Mouse (Mus musculus) kidney, postnatal 36 days (tissue): ENCODE results near the gene Lhx1.

ENCODE experiments used
- DNase-seq, 2 experiments: peaks; one replicate each; pipeline ENCODE4 v3.0.0; 2021 to 2022; ENCODE audit warnings: mixed read lengths in 2 of 2

Lhx1 gene

GRCm38 (mm10) chr11:84526451-84526850, 1.1 kb upstream of the Lhx1 start:
- DNase-seq: no peak

DNA sequence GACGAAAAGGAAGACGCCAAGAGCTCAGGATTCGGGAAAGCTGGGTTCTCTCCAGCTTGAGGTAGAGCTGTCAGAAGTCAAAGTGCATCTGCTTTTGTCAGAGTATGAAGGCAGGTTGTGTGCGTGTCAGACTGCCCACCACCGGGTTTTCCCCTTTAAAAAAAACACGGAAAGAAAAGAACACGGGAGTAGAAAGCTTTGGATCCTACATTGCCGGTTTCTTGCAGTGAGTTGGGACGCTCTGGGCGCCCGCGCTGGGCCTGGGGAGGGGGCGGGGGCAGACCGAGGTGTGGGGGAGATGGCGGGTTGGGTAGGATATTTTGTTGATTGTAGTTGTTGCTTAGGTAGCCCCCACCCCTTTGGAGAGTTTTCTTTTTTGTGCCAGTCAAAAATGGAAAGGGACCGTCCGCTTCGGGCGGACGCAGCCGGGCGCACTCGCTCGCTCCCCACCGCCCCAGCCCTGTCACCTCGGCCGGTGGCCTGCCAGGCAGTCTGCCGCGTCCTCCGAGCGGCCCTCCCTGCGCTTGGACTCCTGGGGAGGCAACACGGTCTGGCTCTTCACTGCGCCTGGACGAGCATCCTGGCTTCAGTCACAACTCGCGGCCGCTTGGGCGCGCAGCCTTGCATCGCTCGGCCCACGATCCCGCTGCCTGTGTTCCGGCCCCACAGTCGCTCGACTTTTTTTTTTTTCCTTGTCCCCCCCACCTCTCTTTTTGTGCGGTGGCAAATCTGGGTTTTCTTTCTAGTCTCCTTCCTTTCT, 644 bp downstream of the Lhx1 start:
- DNase-seq: peak; percentile 41 to 61

- peak; percentile 33 to 57 for DNase-seq
Observed at GRCm38 (mm10) chr11:84523841-84524510, 1.4 kb downstream of the Lhx1 start.

DNA sequence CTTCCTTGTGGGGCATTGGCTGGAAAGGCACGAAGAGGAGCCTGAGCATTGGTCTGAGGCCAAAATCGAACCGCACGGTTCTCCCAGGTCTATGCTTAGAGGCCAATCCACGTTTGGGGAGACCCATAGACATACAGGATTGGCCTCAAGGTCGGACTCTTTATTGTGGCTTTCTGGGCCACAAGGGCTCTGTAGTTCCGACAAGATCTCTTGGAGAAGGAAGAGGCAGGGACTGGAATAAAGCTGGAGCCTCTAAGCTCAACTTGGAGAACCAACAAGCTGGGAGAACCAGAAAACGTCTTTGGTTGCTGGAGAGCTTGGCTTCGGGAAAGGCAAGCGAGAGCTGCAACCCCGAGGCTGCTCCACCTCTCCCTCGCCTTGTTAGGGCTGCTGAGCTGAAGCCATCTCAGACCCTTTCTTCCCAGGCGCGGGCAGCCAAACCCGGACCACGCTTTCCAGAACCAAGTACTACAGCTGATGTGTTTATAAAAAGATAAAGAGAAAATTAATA, 2.0 kb downstream of the Lhx1 start:
- peak in 1 of 2 experiments; percentile 58 for DNase-seq

DNA sequence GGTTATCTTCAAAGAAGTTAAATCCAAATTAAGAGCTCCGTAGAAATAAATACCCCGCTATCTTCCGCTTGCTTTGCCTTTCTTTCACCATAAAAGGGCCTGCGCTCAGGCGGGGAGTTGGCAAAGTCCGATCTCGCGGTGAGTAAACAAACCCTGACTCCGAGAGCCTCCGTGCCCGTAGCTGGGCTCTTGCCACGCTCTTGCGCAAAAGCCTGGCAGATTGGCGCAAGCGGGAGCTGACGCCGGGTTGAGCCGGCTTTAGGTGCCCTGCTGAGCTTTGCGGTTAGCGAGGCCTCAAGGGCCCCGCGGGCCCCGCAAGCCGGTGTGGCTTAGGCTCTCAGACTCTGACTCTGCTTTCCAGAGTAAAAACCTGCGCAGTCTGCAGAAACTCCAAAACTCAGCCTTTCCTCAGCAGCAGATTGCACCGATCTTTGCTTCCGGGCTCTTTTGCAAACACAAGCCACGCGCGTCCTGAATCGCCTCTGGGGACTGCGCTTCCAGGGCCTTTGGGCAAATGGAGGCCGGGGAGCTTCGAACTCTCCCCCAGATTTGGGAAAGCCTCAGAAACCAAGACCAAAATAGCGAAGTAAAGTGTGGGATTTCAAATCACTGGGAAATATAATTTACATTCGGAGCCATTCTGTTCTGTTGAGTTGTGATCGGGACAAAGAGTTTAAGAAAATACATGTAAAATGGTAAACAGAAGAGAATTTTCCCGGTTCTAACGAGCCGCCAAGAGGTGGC, 2.6 kb downstream of the Lhx1 start:
- peak; percentile 85 to 87 for DNase-seq

DNA sequence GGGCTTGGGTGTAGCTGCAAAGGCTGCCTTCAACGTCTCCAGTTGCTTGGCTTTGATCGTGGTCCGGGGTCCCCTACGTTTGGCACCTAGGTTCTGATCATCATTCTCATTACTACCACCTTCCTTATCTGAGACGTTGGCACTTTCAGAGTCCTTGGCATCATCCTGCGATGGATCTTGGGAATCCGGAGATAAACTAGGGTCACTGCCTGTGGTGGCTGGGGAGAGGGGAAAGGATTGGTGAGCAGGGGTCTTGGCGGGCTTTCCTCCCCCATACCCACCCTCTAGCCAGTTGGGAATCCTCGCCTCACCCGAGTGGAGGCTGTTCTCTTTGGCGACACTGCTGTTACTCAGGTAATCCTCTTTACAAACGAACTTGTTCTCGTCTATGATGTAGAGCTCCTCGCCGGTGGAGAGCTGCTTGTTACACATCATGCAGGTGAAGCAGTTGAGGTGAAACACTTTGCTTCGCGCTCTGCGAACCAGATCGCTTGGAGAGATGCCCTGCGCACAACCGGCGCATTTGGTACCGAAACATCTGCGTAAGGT, 3.5 kb downstream of the Lhx1 start:
- DNase-seq: peak in 1 of 2 experiments; percentile 30

DNA sequence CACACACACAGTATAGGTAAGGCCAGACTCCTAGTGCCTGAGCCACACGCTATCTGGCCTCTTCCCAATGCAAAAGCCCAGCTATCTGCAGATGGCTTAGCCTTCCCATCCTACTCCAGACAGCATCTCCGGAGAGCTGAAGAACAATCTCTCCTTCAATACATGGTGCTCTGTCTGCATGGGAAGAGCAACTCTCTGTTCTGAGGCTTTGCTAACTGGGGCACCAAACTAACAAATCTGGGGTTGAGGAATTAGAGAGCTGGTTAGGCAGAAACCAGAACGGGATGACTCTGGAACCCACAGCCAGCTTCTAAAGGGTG, 4.3 kb downstream of the Lhx1 start:
- no peak for DNase-seq

DNA sequence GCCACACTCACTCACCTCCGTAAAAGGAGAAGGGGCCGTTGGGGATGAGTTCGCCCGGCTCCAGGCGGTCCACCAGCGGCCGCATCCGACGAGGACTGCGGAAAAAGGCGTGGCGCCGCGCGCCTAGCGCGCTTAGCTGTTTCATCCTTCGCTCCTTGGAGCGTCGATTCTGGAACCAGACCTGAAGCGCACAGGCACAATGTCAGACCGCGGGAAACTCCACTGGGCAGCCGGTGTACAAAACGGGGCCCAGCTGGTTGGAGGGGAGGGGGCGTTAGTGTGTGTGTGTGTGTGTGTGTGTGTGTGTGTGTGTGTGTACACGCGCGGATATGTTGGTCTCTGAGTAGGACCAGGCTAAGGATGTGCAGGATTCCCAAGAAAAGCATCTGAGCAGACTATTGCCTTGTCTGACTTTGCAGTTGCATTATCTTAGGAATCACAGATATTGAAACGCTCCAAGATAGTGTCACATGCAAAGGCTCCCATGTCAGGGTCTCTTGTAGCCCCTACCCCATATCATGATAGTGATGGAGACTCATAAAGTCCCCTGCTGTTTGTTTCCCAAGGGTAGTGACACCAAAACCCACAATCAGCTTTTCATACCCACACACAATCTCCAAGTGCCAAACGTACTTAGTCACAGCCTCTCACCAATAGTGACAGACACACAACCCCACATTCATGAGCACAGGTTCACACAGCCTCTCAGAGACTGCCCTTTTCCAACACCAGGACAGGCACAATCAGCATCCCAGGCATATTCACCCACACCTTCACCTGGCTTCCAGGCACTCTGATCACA, 4.9 kb downstream of the Lhx1 start:
- DNase-seq: peak in 1 of 2 experiments; percentile 13

- DNase-seq: no peak
Observed at GRCm38 (mm10) chr11:84519576-84520268, 5.6 kb downstream of the Lhx1 start.

GRCm38 (mm10) chr11:84519036-84519435, 6.3 kb downstream of the Lhx1 start:
- DNase-seq: no peak

DNA sequence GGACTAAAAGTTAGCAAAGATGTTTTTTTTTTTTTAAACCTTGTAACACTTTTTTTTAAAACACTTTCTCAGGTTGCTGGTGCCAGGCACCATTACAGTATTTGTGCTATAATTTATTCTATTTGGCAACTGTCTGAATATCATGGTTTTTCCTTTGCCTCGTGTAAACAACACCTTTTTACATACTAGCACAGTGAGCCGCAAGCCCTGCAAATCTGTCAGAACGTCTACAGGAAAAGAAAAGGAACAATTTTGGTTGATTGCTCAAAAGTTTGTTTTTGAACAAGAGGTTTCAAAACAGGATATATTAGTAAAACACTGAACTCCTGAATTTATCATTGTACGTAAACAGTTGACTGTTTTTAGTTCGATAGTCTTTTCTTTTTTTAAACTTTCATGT, 7.1 kb downstream of the Lhx1 start:
- no peak for DNase-seq

GRCm38 (mm10) chr11:84517431-84517830, 7.9 kb downstream of the Lhx1 start:
- no peak for DNase-seq

GRCm38 (mm10) chr11:84516501-84517240, 8.7 kb downstream of the Lhx1 start:
- DNase-seq: no peak

DNA sequence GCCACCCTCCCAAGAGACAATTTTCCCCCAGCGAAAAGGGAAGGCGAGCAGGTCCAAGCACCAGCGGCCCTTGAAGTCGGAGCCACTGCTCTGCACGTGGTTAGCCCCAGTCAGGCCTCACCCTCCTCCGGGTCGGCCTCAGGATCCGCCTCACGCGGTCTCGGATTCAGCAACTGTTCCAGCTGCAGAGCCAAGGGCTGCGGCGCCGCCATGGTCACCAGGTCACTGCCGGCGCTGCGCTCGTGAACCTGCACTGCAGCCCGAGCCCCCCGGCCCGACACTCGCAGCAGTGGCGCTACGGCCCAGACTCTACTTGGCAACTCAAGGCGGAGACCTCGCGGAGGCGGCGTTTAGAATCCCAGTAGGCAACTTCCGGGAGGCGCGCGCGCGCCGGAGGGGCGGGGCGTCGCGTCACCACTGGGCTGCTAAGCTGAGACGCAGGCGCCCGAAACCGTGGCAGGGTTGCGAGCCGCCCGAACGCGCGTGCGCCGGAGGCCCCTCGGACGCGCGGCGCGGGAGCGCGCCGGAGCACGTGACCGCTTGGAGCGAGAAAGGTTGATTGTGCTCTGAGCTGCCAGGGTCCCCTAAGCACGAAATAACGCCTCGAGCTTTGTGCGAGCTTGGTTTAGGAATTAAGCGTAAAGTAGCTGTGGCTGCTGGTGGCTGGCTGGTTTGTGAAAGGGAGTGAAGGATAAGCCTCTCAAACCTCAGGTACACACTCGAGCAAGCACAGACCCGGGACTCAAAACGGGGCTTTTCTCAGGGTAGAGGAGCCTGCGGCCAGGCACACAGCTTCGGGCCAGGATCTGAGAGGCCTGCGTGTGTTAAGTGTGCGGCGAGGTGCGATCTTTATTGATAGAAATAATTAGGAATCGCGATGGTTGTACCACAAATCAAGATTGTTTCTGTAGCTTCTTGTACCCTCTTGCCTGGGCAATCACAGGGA, 11.9 kb downstream of the Lhx1 start, which contains the start of gene Aatf:
TSS of gene Aatf (minus strand) at position 352 of the 946 bp plus-strand sequence.
- peak; percentile 98 to 99 for DNase-seq

GRCm38 (mm10) chr11:84512031-84512430, 13.3 kb downstream of the Lhx1 start:
- DNase-seq: no peak

- DNase-seq: no peak
Observed at GRCm38 (mm10) chr11:84504296-84504695, 21.0 kb downstream of the Lhx1 start.

- DNase-seq: peak in 1 of 2 experiments; percentile 58
Observed at GRCm38 (mm10) chr11:84497944-84498343, 27.4 kb downstream of the Lhx1 start.

DNA sequence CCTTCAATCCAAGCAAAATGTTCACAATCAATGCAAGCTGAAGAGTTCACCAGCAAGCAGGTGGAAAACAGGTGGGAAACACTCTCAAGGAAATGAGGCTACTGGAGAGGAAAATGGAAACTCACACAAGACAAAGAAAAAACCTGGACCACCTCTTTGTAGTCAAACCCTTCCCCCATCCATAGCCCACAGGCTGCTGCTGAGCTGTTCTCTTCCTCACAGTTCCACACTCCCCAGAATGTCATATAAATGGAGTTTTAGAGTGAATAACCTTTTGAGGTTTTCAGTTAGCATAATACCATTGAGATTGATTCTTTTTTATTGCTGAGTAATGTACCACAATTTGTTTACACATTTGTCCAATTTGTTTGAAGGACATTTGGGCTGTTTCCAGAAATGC, 28.4 kb downstream of the Lhx1 start:
- DNase-seq: no peak

GRCm38 (mm10) chr11:84495774-84496173, 29.6 kb downstream of the Lhx1 start:
- DNase-seq: no peak

GRCm38 (mm10) chr11:84481661-84482060, 43.7 kb downstream of the Lhx1 start:
- DNase-seq: no peak
